Comparison of ENCODE assay signal across 15 mouse cellular contexts in genomic region chr10:95761969-95762368, GRCm38 (mm10).
"Had no signal": no experiment of that assay in that cellular context is flagged by ENCODE, and none has a peak within 500 bp of the region (broad histone marks: within the 10 kb centered on the region; RNA-seq: fewer than 3 reads in every experiment).

No protein-coding gene starts in this region.

- H3K4me3 ChIP-seq: megakaryocyte, embryonic 14.5 days; midbrain, embryonic 13.5 days; neural tube, embryonic 12.5 days; stomach, embryonic 15.5 days had no signal

- H3K4me2 ChIP-seq: lung, embryonic 14.5 days; midbrain, embryonic 11.5 days; midbrain, embryonic 13.5 days; neural tube, embryonic 12.5 days; stomach, embryonic 15.5 days had no signal

- DNase-seq: lung, postnatal 14 days; lung, postnatal 36 days; right cerebral cortex, postnatal 14 days; spleen, adult 18-20 months; thymus, adult 2 months; thymus, postnatal 25 days; thymus, postnatal 4 days had no signal

- H3K4me1 ChIP-seq: midbrain, embryonic 13.5 days; neural tube, embryonic 12.5 days; stomach, embryonic 15.5 days had no signal

- H3K27ac ChIP-seq: macrophage; midbrain, embryonic 13.5 days; neural tube, embryonic 12.5 days; stomach, embryonic 15.5 days had no signal

- H3K9ac ChIP-seq: lung, embryonic 14.5 days; midbrain, embryonic 13.5 days; neural tube, embryonic 12.5 days; stomach, embryonic 15.5 days had no signal

- H3K27me3 ChIP-seq: midbrain, embryonic 13.5 days; neural tube, embryonic 12.5 days; stomach, embryonic 15.5 days had no signal

- H3K9me3 ChIP-seq: megakaryocyte, embryonic 14.5 days; midbrain, embryonic 13.5 days; neural tube, embryonic 12.5 days; stomach, embryonic 15.5 days had no signal

- ATAC-seq: midbrain, embryonic 13.5 days; midbrain, embryonic 16.5 days had no signal

- H3K36me3 ChIP-seq: midbrain, embryonic 13.5 days; neural tube, embryonic 12.5 days; stomach, embryonic 15.5 days had no signal
